ENCODE assay signal across 30 mouse cellular contexts in genomic region chr9:9113847-9114246, GRCm38 (mm10).
"Had no signal": no experiment of that assay in that cellular context is flagged by ENCODE, and none has a peak within 500 bp of the region (broad histone marks: within the 10 kb centered on the region; RNA-seq: fewer than 3 reads in every experiment).

No protein-coding gene starts in this region.

- H3K36me3 ChIP-seq: heart, embryonic 12.5 days; heart, embryonic 13.5 days; heart, embryonic 15.5 days; hindbrain, embryonic 10.5 days; hindbrain, embryonic 12.5 days; hindbrain, embryonic 13.5 days; hindbrain, embryonic 15.5 days; intestine, embryonic 15.5 days; kidney, embryonic 15.5 days had no signal

- H3K27ac ChIP-seq: heart, embryonic 13.5 days; heart, embryonic 15.5 days; hindbrain, embryonic 10.5 days; hindbrain, embryonic 12.5 days; hindbrain, embryonic 13.5 days; hindbrain, embryonic 14.5 days; hindbrain, embryonic 15.5 days; hindbrain, postnatal 0 days; intestine, embryonic 15.5 days; kidney, embryonic 15.5 days; kidney, postnatal 0 days; layer of hippocampus, adult 2 months; left cerebral cortex, adult 2 months had no signal

- H3K9me3 ChIP-seq: heart, embryonic 12.5 days; heart, embryonic 13.5 days; heart, embryonic 15.5 days; hindbrain, embryonic 10.5 days; hindbrain, embryonic 12.5 days; hindbrain, embryonic 13.5 days; hindbrain, embryonic 15.5 days; intestine, embryonic 15.5 days; kidney, embryonic 15.5 days had no signal

- H3K4me1 ChIP-seq: heart, embryonic 12.5 days; heart, embryonic 15.5 days; hindbrain, embryonic 12.5 days; hindbrain, embryonic 13.5 days; hindbrain, embryonic 15.5 days; intestine, embryonic 15.5 days; kidney, embryonic 15.5 days had no signal

- DNase-seq: heart, postnatal 10 days; heart, postnatal 14 days; heart, postnatal 36 days; heart, postnatal 4 days; kidney, adult 11 months; kidney, adult 18-20 months; kidney, adult 2 months; kidney, adult 8-10 months; kidney, adult 9 months; kidney, postnatal 10 days; kidney, postnatal 14 days; kidney, postnatal 25 days; kidney, postnatal 36 days; kidney, postnatal 4 days; layer of hippocampus, adult 9-11 months; layer of hippocampus, postnatal 36 days had no signal

- H3K4me3 ChIP-seq: heart, embryonic 12.5 days; heart, embryonic 13.5 days; heart, embryonic 15.5 days; hindbrain, embryonic 10.5 days; hindbrain, embryonic 12.5 days; hindbrain, embryonic 13.5 days; hindbrain, embryonic 15.5 days; intestine, embryonic 15.5 days; kidney, embryonic 15.5 days; layer of hippocampus, adult 2 months; left cerebral cortex, adult 2 months had no signal

- H3K9ac ChIP-seq: heart, embryonic 12.5 days; heart, embryonic 13.5 days; heart, embryonic 15.5 days; hindbrain, embryonic 12.5 days; hindbrain, embryonic 13.5 days; hindbrain, embryonic 14.5 days; hindbrain, embryonic 15.5 days; intestine, embryonic 15.5 days; kidney, embryonic 15.5 days had no signal

- H3K27me3 ChIP-seq: heart, embryonic 12.5 days; heart, embryonic 13.5 days; heart, embryonic 15.5 days; hindbrain, embryonic 12.5 days; hindbrain, embryonic 13.5 days; hindbrain, embryonic 15.5 days; intestine, embryonic 15.5 days; kidney, embryonic 15.5 days had no signal
